Mouse (Mus musculus): ENCODE data around the gene Aldh9a1.

Gene Aldh9a1

GRCm38 (mm10) chr1:167350597-167351415 lies 1.0 kb downstream of the Aldh9a1 start:
- no peak for DNase-seq (ENCODE audit: low spot score in 2 of 2)

- DNase-seq (ENCODE audit: low spot score in 2 of 2) = no peak
These were observed 2.6 kb downstream of the Aldh9a1 start for GRCm38 (mm10) chr1:167352403-167352802.

DNA sequence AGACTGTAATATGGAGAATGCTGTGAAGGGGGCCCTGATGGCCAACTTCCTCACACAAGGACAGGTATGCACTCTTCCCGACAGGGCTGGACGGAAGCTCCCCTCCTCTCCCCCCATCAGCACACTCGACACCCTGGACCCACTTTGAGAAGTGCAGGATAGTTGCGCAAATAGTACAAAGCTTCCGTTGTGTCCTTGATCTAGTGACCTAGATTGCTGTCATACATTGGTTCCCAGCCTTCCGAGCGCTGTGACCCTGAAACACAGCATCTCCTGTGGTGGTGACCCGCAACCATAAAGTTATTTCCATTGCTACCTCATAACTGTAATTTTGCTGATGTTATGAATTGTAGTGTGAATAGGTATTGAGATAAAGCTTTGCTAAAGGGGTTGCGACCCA lies 7.6 kb downstream of the Aldh9a1 start:
- DNase-seq (ENCODE audit: low spot score in 2 of 2) = no peak

DNA sequence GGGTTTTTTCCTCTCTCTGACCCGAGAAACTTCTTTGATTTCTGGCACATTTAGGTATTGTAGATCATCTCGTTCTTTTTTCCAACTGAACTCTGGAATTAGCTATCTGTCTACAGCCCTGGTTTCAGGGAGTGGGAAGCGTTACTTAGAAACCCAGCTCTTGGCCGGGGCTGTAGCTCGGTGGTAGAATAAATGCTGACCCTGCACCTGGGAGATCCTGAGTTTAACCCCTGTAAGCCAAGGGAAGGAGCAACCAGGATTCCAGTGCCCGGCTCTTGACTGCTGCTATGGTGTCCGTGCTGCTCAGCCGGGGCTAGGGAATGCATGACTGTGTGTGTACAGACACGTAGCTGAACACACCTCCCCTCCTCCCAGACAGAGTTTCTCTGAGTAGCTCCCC lies 8.9 kb downstream of the Aldh9a1 start:
- DNase-seq (ENCODE audit: low spot score in 2 of 2) = no peak

DNA sequence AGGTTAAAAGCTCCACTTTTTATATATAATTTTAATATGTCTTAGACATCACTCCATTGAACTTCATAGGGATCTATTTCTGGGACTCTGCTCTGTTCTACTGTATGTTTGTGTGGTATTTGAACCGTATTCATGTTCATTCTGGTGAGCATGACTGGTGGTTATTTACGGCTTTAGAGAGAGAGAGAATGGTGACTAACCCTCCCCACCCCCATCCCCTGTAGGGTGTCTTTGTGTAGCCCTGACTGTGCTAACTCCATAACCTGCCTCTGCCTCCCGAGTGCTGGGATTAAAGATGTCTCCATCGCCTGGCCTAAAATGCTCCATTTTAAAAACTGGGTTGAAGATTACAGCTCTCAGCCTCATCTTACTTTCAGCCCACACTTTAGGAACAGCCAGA lies 10.5 kb downstream of the Aldh9a1 start:
- no peak for DNase-seq (ENCODE audit: low spot score in 2 of 2)

- DNase-seq (ENCODE audit: low spot score in 2 of 2) = no peak
These were observed 13.0 kb downstream of the Aldh9a1 start for GRCm38 (mm10) chr1:167362819-167363218.

DNA sequence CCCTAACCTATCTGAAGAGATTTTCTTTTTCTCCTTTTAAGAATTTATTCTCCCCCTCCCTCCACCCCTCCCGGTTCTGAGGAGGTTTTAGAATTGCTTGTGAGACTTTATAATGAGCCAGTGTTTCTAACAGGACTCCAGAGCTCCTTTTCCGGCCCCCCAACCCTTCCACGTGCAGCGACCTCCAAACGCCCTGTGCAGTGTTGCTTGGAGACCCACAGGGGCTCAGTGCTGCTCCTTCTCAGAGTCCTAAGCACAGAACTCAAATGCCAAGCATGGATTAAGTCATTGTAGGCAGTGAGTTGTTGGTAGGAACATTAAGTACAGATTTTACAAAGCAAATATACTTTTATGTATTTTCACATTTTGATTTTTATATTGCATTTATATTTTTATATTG lies 13.5 kb downstream of the Aldh9a1 start:
- DNase-seq (ENCODE audit: low spot score in 2 of 2) = no peak

DNA sequence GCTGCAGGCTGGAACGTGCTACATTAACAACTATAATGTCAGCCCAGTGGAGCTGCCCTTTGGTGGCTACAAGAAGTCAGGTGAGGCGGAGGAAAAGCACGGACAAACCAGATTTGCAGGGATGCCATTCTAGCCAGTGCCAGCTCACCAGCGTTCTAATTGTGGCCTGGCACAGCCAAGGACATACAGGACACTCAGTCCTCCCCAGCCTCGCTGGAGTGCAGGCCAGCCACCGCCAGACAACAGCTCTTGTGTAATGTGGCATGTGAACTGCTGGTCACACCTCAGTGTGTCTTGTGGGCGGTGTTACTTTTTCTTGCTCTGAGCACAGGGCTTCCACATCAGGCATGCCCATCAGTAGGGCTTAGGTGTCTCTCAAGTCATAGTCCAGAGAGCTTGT lies 16.0 kb downstream of the Aldh9a1 start:
- DNase-seq (ENCODE audit: low spot score in 2 of 2) = no peak

DNA sequence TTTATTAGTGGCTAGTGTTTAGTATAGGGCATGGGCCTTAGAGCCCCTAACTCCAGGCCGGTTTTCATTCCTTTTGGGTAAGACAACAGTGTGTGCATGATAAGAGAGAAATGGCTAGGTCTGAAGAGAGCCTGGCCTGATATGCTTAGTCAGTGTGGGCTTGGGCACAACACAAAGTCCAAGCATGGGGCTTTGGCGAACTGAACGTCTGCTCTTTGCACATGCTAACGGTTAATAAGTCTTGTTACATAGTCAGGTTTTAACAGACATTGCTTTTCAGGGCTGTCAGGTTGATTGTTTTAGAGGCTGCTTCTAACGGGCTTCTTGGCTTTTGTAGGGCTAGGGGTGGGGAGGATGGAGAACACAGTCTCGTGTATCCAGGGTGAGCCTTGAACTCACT lies 16.8 kb downstream of the Aldh9a1 start:
- DNase-seq (ENCODE audit: low spot score in 2 of 2) = no peak

DNA sequence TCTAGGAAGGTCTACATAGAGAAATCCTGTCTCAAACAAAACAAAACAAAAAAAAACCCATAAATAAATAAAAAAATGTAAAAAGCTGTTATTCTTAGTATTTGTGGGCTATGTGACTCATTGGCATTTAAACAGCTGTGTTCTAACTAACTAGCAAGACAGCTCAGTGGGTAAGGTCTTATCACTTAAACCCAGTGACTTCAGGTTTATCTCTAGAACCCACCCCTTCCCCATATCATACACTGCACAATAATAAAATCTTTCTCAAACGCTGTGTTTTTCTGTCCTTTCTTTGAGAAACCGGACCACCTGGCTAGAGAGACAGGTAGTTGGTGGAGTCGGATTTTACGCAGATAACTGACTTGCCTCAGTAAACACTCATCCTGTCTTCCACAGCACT lies 18.2 kb downstream of the Aldh9a1 start:
- no peak for DNase-seq (ENCODE audit: low spot score in 2 of 2)

DNA sequence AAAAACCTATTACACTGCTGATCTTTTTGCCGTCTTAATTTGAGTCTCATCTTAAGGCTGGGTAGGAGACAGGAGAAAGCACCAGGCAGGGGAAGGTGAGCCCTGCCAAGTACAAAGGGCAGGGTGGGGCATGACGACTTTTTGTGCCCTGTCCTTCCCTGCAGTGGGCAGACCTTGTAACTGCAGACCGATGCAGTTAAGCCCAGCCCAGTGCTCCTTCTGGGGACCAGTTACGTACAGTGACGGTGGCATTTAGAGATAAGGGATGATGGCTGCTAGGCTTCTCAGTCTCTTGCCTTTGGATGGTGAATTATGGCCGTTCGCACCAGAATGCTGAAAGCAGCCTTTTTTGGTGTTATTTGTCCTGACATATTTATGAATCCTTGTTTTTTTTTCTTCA lies 18.7 kb downstream of the Aldh9a1 start:
- DNase-seq (ENCODE audit: low spot score in 2 of 2) = no peak

DNA sequence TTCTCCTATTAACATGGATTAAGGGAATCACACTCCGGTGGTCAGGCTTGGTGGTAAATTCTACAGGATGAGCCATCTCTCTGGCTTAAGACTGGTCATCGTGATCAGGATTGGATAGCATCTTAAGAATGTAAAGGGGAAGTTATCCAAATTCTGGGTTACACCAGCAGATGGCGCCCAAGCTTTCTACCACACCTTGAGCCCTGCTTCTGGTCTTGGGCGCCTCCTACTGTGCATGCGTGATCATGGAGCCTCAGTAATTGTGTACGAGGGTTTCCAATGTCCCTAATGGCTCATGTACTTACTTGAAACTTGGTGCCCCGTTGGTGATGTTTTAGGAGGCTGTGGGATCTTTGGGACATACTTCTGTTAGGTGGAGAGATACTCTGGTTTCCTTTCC lies 20.1 kb downstream of the Aldh9a1 start:
- DNase-seq (ENCODE audit: low spot score in 2 of 2) = peak; percentile 77 to 83

DNA sequence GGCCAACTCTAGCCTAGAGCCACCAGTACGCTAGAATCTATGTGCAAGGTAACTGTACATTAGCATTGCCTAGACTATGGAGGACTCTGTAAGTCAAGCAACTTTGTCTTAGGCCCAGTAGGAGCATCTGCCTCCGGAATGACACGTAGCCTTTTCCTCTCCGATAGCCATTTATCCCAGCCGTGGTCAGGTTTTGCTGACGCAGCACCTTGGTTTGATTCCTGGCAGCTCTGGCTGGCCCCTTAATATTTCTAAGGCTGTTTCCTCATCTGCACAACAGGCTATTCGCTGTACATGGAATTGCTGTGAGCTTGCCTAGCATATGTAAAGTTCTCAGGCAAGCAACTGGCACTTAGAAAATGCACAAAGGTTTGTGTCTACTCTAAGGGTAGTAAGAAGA lies 22.9 kb downstream of the Aldh9a1 start:
- DNase-seq (ENCODE audit: low spot score in 2 of 2) = no peak

DNA sequence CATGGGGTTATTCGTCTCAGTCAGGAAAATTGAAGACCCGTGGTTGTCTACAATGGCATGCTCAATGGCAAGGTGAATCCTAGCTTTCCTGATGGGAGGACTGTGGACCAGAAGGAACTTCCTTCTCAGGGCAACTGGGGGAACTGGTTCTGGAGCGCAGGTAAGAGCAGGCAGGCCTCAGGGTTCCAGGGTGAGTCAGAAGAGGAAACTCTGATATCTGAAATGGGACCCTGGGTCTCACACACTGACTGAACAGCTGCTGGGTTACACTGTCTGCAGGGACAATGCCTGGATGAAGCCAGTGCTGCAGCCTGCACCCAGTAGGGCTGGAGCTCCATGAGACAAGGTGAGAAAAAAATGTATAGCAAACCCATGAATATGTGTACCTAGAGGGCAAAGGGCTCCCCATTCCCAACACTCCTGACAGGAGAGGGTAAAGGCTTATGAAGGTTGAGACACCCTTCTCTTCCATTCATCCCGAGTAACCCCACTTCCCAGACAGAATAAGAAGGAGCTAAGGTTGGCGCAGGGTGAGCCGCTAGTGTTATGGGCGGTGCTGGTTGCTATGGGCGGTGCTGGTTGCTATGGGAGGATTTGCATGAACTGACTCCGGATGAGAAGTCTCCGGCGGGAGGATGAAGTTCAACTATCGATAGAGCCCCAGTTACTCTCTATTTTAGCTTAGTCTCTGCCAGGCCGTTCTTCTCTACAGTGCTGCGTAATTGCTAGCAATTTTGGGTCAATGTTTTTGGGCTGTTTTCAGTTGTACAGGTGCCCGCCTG lies 24.4 kb downstream of the Aldh9a1 start:
- DNase-seq (ENCODE audit: low spot score in 2 of 2) = no peak

DNA sequence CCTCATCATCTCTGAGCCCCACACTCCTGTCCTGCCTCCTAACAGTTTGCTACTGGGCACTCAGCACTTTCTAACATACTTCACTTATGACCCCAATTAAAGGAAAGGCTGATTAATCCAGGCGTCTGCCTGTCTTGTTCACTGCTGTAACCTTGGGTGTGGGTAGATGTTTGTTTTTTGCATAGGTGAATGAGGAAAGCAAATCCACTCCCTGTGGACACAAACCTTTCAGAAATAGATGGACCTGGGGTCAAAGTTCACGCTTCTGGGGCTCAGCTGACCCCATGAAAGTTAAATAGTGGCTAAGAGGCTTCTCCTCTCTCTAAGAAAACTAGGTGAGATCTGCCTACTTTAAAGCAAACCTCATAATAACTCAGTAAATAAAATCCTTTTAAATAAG lies 25.2 kb downstream of the Aldh9a1 start:
- no peak for DNase-seq (ENCODE audit: low spot score in 2 of 2)

- no peak for DNase-seq (ENCODE audit: low spot score in 2 of 2)
These were observed 28.2 kb downstream of the Aldh9a1 start for GRCm38 (mm10) chr1:167378019-167378418.

- DNase-seq (ENCODE audit: low spot score in 2 of 2) = no peak
These were observed 30.0 kb downstream of the Aldh9a1 start for GRCm38 (mm10) chr1:167379751-167380150.

DNA sequence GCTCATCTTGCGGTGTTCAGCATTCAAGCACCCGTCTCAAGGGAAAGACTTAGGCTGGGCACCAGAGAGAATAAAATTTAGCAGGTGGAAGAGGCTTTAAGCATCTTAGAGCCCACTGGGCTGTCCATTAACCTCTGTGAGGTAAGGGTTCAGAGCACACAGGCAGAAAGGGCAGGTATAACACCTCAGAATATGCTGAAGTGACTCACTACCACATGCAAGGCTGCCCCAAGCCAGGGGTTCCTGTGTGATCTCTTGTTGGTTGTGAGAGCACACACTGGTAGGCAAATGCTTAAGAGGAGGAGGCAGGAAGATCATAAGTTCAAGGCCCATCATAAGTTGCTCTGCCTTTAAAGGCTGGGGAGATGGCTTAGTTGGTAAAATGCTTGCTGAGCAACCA lies 30.4 kb downstream of the Aldh9a1 start:
- no peak for DNase-seq (ENCODE audit: low spot score in 2 of 2)

DNA sequence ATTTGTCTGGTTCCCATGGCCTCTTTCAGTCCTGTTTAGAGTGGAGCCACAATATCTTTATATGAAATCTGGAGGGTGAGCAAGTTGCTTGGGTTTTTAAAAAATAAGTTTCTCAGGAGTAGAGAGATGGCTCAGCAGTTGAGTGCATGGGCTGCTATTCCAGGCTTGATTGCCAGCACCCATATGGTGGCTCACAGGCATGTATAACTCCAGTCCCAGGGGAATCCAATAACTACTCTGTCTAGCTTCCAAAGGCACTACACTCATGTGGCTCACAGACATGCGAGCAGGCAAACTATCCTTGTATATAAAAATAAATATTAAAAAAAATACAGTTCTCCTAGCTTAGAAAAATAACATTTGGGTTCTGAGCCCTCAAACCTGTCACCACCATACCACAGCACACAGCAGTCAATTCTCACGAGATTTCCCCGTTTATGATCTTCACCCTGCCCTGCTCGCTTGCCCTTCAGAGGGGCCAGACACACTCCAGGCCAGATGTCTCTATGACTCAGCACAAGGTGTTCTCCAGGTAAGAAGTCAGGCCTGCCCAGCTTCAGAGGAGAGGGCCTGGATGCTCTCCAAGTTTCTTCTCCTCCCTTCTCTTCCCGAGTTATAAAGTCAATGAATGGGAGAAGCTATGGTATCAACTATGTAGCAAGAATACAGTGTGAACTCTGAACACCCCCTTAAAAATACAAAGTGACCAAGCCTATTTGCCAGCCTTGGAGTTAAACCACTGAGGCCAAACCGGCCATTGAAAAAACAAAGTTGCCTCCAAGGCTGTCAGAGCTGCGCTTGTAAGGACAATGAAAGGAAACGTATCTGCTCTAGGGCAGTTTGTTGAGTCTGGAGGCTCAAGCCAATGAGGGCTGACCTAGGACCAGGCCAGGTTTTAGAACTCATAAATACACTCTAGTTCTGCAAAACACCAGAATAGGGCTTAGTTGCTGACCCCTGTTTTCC lies 31.5 kb downstream of the Aldh9a1 start:
- DNase-seq (ENCODE audit: low spot score in 2 of 2) = no peak

DNA sequence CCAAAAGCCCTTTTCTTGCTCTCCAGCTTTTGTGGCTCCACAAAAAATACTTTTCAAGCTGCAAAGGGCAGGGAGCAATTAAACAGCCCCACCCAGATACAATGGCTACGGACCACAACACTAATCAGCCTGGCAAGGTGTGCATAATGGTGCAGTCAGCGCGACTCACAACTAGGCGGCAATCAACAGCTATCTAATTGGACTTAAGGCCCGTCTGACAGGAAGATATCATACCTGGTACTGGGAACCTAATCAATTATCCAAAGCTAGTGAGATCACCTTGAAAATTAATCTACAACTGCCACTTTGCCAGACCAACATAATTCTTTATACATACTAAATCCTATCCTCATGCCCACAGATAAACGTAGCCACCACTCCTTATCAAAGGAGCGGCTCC lies 32.5 kb downstream of the Aldh9a1 start:
- DNase-seq (ENCODE audit: low spot score in 2 of 2) = no peak

- DNase-seq (ENCODE audit: low spot score in 2 of 2) = no peak
These were observed 33.0 kb downstream of the Aldh9a1 start for GRCm38 (mm10) chr1:167382763-167383162.

GRCm38 (mm10) chr1:167383178-167383577 lies 33.4 kb downstream of the Aldh9a1 start:
- no peak for DNase-seq (ENCODE audit: low spot score in 2 of 2)
